Mouse (Mus musculus) brain, embryonic 14.5 days (tissue): ENCODE results near the gene Slc25a41.

Experiments used
- CTCF ChIP-seq: fragments of 200-500 bp; IDR thresholded peaks from 2 replicates; pipeline ENCODE4 v1.5.1; 2012; ENCODE audit warnings: inconsistent platforms, mild to moderate bottlenecking, moderate library complexity, borderline replicate concordance; ENCODE audit not compliant: insufficient read depth, insufficient read length; ENCODE audit errors: extremely low read depth
- POLR2A ChIP-seq: fragments of 200-500 bp; IDR thresholded peaks from 2 replicates; pipeline ENCODE4 v1.6.1; 2012; ENCODE audit warnings: mild to moderate bottlenecking, inconsistent platforms, borderline replicate concordance; ENCODE audit not compliant: poor library complexity, insufficient read depth, insufficient read length, severe bottlenecking; ENCODE audit errors: extremely low read depth

GRCm38 (mm10) chr17:57041554-57041953, at the start of gene Slc25a41:
- no peak for TF ChIP-seq CTCF
- TF ChIP-seq POLR2A: no peak
